Mouse (Mus musculus) liver, embryonic 14.5 days (tissue): ENCODE measurements around the gene Serp1.

Source experiments
- CTCF ChIP-seq: IDR thresholded peaks from 2 replicates; pipeline ENCODE4 v1.5.1; 2016; ENCODE audit warnings: antibody characterized with exemption, low read depth, control low read depth
- EP300 ChIP-seq: IDR thresholded peaks from 2 replicates; pipeline ENCODE4 v1.6.1; 2016; ENCODE audit warnings: antibody characterized with exemption, low read depth

GRCm38 (mm10) chr3:58501961-58502360 lies 23.7 kb downstream of the Serp1 start:
- TF ChIP-seq EP300 (no peak), CTCF (no peak)
